Mouse (Mus musculus): Measurements from ENCODE around the gene Lmod2. TPM values are rescaled to one million over a fixed set of nuclear protein-coding genes. Genes with fewer than 3 reads are reported as not detected.

The Lmod2 gene
- polyA plus RNA-seq, 1 experiment from 2014 or later, result 0.47 TPM

DNA sequence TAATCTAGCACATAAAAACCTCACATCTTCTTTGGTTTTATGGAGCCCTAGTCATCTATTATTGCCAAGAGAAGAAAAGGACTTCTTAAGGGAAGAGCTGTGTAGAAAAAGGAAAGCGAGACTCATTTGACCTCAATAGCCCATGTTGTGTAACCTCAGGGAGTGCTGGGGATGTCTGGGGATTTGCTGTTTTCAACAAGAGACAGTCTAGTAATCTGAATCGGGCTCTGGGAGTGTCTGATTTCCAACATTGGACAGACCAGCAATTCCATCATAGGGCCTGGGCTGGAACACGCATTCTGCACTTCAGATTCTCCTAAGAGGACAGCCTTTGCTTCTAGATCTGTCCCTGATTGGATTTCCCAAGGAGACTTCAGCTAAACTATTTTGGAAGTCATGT is 14.1 kb upstream of the Lmod2 start:
- Histone ChIP-seq H3K27me3 (replicated peaks; ENCODE audit: insufficient read depth, low read length) (no peaks in the 10 kb centered on the region), H3K36me3 (ENCODE audit: insufficient read depth, low read length) (no peaks in the 10 kb centered on the region), H3K9ac (replicated peaks; ENCODE audit: low read depth) (no peak overlapping the region), H3K9me3 (ENCODE audit: low read length) (no peaks in the 10 kb centered on the region), H3K4me3 (ENCODE audit: low read depth, low read length) (no peak overlapping the region), H3K4me1 (ENCODE audit: insufficient read depth, low read depth, low read length) (no peaks in the 10 kb centered on the region; the same call in 1 of the 2 replicates), H3K4me2 (replicated peaks; ENCODE audit: low read depth, low read length) (no peak overlapping the region), H3K27ac (ENCODE audit: low read length) (no peak overlapping the region)
- WGBS, result 80% methylated on average over 3 of the region's 3 CpGs
- ATAC-seq, result no peak
- DNase-seq (ENCODE audit: low spot score), result no peak
- TF ChIP-seq CTCF (IDR thresholded peaks at IDR 0.05) (no peak), EP300 (IDR thresholded peaks at IDR 0.05) (no peak)

GRCm38 (mm10) chr6:24585431-24586310 is 11.9 kb upstream of the Lmod2 start:
- H3K4me1 ChIP-seq (ENCODE audit: insufficient read depth, low read depth, low read length), result no peaks in the 10 kb centered on the region; the same call in 1 of the 2 replicates
- no peak for TF ChIP-seq EP300 (IDR thresholded peaks at IDR 0.05)
- no peak for TF ChIP-seq CTCF (IDR thresholded peaks at IDR 0.05)
- no peak overlapping the region for H3K4me3 ChIP-seq (ENCODE audit: low read depth, low read length)
- 0 out of 2 replicates have a peak overlapping the region, but pooled peaks have one; percentile 11 for H3K4me2 ChIP-seq (replicated peaks; ENCODE audit: low read depth, low read length)
- H3K9ac ChIP-seq (replicated peaks; ENCODE audit: low read depth), result no peak overlapping the region
- H3K27me3 ChIP-seq (replicated peaks; ENCODE audit: insufficient read depth, low read length), result no peaks in the 10 kb centered on the region
- H3K36me3 ChIP-seq (ENCODE audit: insufficient read depth, low read length), result no peaks in the 10 kb centered on the region
- H3K9me3 ChIP-seq (ENCODE audit: low read length), result no peaks in the 10 kb centered on the region
- peak overlapping the region; percentile 38; the same call in 1 of the 2 replicates for H3K27ac ChIP-seq (ENCODE audit: low read length)
- DNase-seq (ENCODE audit: low spot score) (peak; percentile 45), ATAC-seq (peak; percentile 83)
- 19% methylated on average over 9 of the region's 10 CpGs for WGBS

- DNase-seq (ENCODE audit: low spot score) (peak; percentile 40), ATAC-seq (peak; percentile 9; the same call in 1 of the 2 replicates)
- H3K27me3 ChIP-seq (replicated peaks; ENCODE audit: insufficient read depth, low read length), result no peaks in the 10 kb centered on the region
- TF ChIP-seq CTCF (IDR thresholded peaks at IDR 0.05), result no peak
- no peak for TF ChIP-seq EP300 (IDR thresholded peaks at IDR 0.05)
- WGBS, result 7% methylated on average over 3 of the region's 3 CpGs
- no peak overlapping the region for H3K27ac ChIP-seq (ENCODE audit: low read length)
- H3K4me1 ChIP-seq (ENCODE audit: insufficient read depth, low read depth, low read length), result no peaks in the 10 kb centered on the region; the same call in 1 of the 2 replicates
- no peak overlapping the region for H3K9ac ChIP-seq (replicated peaks; ENCODE audit: low read depth)
- H3K4me3 ChIP-seq (ENCODE audit: low read depth, low read length), result no peak overlapping the region
- no peak overlapping the region for H3K4me2 ChIP-seq (replicated peaks; ENCODE audit: low read depth, low read length)
- H3K36me3 ChIP-seq (ENCODE audit: insufficient read depth, low read length), result no peaks in the 10 kb centered on the region
- H3K9me3 ChIP-seq (ENCODE audit: low read length), result no peaks in the 10 kb centered on the region
Observed at GRCm38 (mm10) chr6:24586885-24587284, 10.7 kb upstream of the Lmod2 start.

- TF ChIP-seq CTCF (IDR thresholded peaks at IDR 0.05) (no peak), EP300 (IDR thresholded peaks at IDR 0.05) (no peak)
- Histone ChIP-seq H3K4me3 (ENCODE audit: low read depth, low read length) (no peak overlapping the region), H3K4me1 (ENCODE audit: insufficient read depth, low read depth, low read length) (no peaks in the 10 kb centered on the region; the same call in 1 of the 2 replicates), H3K36me3 (ENCODE audit: insufficient read depth, low read length) (no peaks in the 10 kb centered on the region), H3K9me3 (ENCODE audit: low read length) (no peaks in the 10 kb centered on the region), H3K4me2 (replicated peaks; ENCODE audit: low read depth, low read length) (no peak overlapping the region), H3K27ac (ENCODE audit: low read length) (no peak overlapping the region), H3K27me3 (replicated peaks; ENCODE audit: insufficient read depth, low read length) (no peaks in the 10 kb centered on the region), H3K9ac (replicated peaks; ENCODE audit: low read depth) (no peak overlapping the region)
- ATAC-seq (no peak), DNase-seq (ENCODE audit: low spot score) (no peak)
- 63% methylated on average over 5 of the region's 5 CpGs for WGBS
Observed at GRCm38 (mm10) chr6:24590282-24590681, 7.3 kb upstream of the Lmod2 start.

- Histone ChIP-seq H3K9me3 (ENCODE audit: low read length) (no peaks in the 10 kb centered on the region), H3K4me3 (ENCODE audit: low read depth, low read length) (no peak overlapping the region), H3K27me3 (replicated peaks; ENCODE audit: insufficient read depth, low read length) (no peaks in the 10 kb centered on the region), H3K36me3 (ENCODE audit: insufficient read depth, low read length) (no peaks in the 10 kb centered on the region), H3K9ac (replicated peaks; ENCODE audit: low read depth) (no peak overlapping the region), H3K4me2 (replicated peaks; ENCODE audit: low read depth, low read length) (no peak overlapping the region), H3K4me1 (ENCODE audit: insufficient read depth, low read depth, low read length) (no peaks in the 10 kb centered on the region; the same call in 1 of the 2 replicates), H3K27ac (ENCODE audit: low read length) (peak overlapping the region; percentile 23; the same call in 1 of the 2 replicates)
- ATAC-seq (peak; percentile 92), DNase-seq (ENCODE audit: low spot score) (peak; percentile 56)
- TF ChIP-seq EP300 (IDR thresholded peaks at IDR 0.05), result no peak
- no peak for TF ChIP-seq CTCF (IDR thresholded peaks at IDR 0.05)
- 27% methylated on average over 10 of the region's 10 CpGs for WGBS
Observed at GRCm38 (mm10) chr6:24591525-24592218, 5.9 kb upstream of the Lmod2 start.

DNA sequence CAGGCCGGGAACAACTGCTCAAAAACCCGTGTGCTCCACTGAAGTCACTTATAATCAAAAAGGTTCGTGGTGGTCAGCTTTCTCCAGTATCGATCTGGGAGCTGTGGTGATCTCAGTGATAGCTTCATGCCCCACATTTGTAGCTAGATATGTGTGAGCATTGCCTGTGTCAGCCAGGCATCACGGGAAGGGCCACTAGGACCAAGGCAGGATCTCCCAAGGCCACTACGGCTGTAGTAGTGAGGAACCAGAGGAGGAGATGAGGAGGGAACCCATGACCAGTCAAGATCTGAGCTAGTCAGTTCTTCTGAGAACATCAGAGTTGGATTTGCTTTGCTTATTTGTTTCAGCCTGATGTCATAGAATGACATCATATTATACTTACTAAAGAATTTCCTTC is 1.6 kb downstream of the Lmod2 start:
- no peak overlapping the region for H3K27ac ChIP-seq (ENCODE audit: low read length)
- TF ChIP-seq EP300 (IDR thresholded peaks at IDR 0.05) (no peak), CTCF (IDR thresholded peaks at IDR 0.05) (no peak)
- no peaks in the 10 kb centered on the region for H3K9me3 ChIP-seq (ENCODE audit: low read length)
- H3K27me3 ChIP-seq (replicated peaks; ENCODE audit: insufficient read depth, low read length), result no peaks in the 10 kb centered on the region
- H3K9ac ChIP-seq (replicated peaks; ENCODE audit: low read depth), result no peak overlapping the region
- H3K4me1 ChIP-seq (ENCODE audit: insufficient read depth, low read depth, low read length), result peaks cover 9% of the 10 kb centered on the region; the same call in 1 of the 2 replicates
- no peak for DNase-seq (ENCODE audit: low spot score)
- ATAC-seq, result no peak
- WGBS, result 89% methylated on average over 6 of the region's 6 CpGs
- H3K4me2 ChIP-seq (replicated peaks; ENCODE audit: low read depth, low read length), result no peak overlapping the region
- no peak overlapping the region for H3K4me3 ChIP-seq (ENCODE audit: low read depth, low read length)
- no peaks in the 10 kb centered on the region for H3K36me3 ChIP-seq (ENCODE audit: insufficient read depth, low read length)

Data from lung, postnatal 0 days (tissue).